Mouse (Mus musculus) thymus, postnatal 0 days (tissue): ENCODE measurements around the gene Usp3. TPM values are rescaled to one million over a fixed set of nuclear protein-coding genes. Genes with fewer than 3 reads are reported as not detected.

ENCODE experiments used
- DNase-seq: peaks from one replicate; pipeline ENCODE4 v3.0.0-alpha.2; 2015; ENCODE audit warnings: low spot score
- polyA plus RNA-seq: library from polyadenylated mRNA; unstranded; fragments of >200 nt; fragmentation: Nextera tagmentation; extraction: Ambion mirVana; gene quantifications from 2 replicates; pipeline ENCODE4 v1.2.1, GENCODE M21; 2015

The Usp3 gene
- polyA plus RNA-seq, result 154 and 168 TPM in 2 replicates

DNA sequence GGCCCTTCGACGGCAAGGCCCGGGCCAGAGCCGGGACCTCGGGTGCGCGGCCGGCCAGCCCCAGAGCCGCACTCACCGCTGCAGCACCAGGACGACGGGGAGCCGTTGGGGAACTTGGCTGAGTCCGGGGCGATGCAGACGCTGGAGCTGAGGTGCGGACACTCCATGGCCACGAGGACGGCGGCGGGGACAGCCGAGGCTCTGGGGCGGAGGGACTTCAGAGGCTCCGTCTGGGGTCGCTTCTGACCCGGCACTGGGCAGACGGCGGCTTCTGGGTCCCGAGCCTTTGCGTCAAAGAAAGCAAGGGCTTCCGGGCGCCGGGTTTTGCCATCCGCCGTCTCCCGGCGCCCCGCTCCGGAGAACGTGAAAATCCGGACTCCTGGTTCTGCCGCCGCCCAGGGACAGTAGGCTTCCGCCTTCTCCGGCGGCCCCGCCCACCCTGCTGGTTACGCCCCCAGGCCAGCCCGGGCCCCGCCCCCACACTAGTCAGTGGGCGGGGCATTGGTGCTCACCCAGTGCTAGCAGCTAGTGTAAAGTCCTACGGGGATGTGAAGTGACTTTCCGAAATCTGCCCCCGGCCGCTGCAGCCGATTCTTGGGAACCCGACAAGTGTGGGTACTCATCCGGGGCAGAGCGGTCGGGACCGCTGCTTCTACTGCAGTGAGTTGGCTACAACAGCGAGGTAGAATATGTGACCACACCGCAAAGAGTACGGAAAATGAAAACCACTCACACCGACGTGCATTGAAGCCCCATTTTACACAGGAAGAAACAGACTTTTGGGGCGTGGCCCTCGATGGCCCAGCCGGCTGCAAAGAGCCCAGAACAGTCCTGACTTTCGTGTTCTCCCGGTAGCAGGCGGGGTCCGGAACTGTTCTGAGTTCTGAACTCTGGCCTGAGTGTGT, at the start of gene Usp3:
Usp3 (minus strand) TSS at position 435 of the 905 bp plus-strand sequence.
- peak; percentile 98 for DNase-seq

DNA sequence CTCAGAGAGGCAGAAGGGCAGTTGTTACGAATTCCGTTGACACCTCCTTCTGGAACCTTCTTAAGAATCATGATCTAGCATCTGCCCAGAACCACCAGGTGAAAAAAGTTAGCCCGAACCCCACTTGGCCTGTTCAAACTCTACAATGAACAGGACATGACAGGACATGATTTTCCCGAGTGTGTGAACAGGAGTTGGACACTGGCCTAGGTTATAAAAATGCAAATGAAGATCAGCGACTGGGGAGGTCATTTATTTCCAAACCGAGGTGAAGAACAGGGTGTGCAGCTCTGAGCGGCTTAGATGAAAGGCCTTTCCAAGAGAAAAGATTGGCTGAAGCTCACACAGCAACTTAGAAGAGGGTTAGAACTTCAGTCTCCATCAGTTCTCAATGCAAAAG, 47.5 kb upstream of the Usp3 start:
- DNase-seq, result no peak

DNA sequence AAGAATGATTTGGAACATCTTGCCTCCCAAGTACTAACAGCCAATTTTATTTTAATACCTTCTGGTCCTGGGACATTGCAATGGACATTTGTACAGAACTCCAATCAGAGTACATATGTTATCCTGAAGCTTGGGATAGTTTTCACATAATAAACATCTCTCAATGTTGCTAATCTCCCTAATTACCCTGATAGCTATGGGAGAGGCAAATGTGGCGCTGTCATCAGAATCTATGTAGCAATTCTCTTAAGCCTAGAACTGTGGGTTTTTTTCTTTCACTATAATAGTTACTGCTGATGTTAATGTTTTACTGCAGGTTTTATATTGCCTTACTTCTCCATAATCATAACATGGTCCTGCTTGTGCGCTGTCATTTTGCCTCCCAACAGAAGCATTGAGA, 46.7 kb upstream of the Usp3 start:
- no peak for DNase-seq

GRCm38 (mm10) chr9:66632441-66632840, 39.5 kb upstream of the Usp3 start:
- peak; percentile 80 for DNase-seq

GRCm38 (mm10) chr9:66630931-66631330, 38.0 kb upstream of the Usp3 start:
- no peak for DNase-seq

DNA sequence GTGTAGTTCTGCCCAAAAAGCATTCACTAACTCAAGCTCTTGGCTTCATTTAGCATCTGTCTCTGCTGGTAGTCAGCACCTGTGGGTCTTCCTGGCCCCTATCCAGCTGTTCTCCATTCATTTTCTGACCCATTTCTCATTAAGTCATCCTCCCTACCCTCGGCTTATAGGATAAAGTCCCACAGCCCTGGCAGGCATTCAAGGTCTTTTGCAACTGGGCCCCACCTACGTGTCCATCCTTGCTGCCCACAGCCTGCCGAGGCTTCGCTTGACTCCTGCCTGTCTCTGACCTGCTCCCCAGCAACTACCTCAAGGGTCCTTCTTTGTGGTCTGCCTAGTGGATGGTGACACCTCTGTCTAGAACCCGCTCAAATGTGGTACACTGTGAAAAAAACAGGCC, 33.7 kb upstream of the Usp3 start:
- no peak for DNase-seq

DNA sequence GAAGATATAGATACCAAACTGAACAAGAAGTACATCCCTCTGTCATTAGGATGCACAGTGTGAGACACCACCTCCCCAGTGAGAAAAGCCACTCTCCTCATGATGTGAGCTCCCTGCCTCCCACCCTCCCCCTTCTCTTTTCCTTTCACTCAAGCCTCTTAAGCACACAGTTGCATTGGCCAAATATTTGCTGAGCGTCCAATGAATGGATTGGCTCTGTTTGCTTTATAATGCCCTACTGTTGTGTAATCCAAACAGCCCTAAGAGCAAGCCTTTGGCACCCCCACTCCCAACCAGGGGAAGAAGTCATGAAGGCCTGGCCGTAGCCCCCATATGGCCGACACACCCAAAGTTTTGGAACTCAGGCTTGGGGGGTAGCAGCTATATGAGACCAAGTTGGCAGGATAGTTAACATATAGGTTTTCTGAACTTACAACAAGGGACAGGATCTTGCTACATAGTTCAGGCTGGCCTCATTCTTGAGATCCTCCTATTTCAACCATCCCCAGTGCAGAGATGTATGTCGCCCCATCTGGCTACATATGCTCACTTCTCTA, 33.1 kb upstream of the Usp3 start:
- DNase-seq, result no peak

GRCm38 (mm10) chr9:66624873-66625272, 31.9 kb upstream of the Usp3 start:
- DNase-seq, result no peak

DNA sequence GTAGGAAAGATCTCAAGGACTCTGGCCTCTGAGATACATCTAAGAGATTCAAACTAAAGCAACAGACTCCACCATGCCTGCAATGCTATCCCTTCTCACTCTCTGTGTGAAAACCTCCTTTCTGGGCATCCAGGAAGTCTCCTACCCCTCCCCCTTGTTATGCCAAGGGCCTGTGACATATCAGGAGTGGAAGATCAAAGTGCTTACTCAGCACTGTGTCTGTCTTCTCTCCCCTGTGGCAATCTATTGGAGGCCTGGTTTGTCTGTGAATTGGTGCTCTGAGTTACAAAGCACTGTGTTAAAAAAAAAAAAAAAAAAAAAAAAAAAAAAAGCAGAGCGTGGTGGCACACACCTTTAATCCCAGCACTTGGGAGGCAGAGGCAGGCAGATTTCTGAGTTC, 30.7 kb upstream of the Usp3 start:
- no peak for DNase-seq

DNA sequence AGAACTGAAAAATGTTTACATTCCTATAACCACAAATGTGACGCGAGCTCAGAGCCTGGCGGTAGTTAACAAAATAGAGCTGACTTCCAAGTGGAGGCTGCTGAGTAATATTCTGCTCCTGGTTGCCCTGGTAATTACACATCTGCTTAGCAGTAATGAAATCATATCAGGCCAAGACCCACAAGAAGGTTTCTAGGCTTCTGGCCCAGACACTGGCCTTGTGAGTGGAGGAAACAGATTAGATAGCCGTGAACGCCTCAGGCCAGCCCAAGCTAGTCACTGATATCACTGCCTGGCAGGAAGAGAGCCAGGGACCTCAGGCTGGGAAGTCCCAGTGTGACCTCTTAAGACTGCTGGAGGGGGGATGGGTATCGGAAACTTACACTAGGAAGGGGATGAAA, 27.6 kb upstream of the Usp3 start:
- DNase-seq, result no peak

DNA sequence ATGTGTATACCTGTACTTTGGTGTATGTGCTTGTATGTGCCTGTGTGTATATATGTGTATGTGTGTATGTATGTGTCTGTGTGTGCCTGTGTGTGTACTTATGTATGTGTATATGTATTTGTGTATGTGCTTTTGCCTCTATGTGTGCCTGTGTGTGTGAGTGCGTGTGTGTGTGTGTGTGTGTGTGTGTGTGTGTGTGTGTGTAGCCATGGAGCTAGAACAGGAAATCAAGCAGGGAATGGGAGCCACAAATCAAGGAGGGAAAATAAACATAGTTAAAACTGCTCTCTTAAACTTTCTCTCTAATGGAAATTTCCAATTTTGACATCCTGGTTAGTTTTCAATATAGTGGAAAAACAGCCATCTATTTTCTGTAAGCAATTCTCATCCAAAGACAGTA, 27.1 kb upstream of the Usp3 start:
- DNase-seq, result no peak

DNA sequence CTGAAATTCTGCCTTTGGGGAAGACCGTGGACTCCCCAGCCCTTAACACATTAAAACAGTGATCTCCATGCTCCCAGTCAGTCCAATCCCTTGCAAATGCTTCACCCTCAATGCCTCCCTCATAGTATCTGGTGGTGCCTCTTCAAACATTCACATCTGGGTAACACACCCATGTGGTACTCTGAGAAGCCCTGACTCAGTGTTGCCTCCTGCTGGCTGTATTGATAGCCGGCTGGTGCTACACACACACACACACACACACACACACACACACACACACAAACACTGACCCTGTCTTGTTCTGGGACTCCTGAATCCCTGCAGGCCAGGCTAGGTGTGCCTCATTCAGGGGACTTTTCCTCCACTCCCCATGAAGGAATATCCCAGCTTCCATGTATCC, 24.9 kb upstream of the Usp3 start:
- DNase-seq, result no peak

DNA sequence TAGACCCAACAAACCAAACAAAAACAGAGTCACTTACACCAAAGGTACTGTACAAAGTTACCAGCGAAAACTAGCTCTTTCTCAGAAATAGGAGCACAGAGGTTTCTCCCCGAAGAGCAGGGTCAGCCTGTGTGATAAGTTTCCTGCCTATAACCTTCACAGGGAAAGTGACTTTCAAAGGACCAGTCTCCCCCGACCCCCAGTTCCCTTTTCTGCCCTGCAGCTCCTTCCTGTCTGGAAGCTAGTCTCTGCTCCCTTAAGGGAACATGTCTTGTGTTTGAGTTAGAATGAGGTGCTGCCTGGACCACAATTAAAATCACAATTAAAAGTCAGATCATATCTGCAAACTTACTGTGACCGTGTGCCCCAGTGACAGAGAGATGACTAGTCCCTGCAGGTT, 23.9 kb upstream of the Usp3 start:
- DNase-seq, result no peak

DNA sequence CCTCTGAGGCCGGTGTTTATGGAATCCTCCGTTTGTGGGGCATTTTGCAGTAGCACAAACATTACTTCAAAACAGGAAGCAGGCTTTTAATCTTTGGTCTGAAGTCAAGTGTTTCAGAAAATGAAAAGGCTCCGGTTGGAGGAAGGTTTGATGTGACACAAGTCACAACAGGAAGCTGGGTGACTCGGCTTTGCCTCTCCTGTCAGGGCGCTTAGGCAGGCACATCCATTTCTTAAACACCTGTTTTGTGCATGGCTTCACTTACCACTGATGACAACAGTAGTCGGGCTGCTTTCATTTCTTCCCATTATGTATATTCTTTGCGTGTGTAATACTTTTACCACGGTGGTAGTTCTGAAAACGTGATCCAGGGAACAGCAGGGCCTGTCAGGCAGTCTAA, 22.2 kb upstream of the Usp3 start:
- peak; percentile 90 for DNase-seq

DNA sequence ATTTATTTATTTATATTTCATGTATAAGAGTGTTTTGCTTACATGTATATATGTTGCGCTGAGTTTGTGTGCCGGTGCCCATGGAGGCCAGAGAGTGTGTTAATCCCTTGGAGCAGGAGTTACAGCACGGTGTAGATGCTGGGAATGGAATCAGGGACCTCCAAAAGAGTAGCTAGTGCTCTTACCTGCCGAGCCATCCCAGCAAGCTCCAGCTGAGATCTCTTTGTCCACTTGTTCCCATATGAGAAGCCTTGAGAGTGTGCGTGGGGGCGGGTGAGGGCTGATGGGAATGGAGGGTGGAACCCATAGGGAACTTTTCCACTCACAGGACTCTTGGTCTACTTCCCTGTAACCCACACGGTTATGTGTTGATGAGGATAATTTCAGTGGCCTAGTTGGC, 21.6 kb upstream of the Usp3 start:
- DNase-seq, result no peak

- no peak for DNase-seq
These were observed 20.7 kb upstream of the Usp3 start for GRCm38 (mm10) chr9:66613667-66614066.

DNA sequence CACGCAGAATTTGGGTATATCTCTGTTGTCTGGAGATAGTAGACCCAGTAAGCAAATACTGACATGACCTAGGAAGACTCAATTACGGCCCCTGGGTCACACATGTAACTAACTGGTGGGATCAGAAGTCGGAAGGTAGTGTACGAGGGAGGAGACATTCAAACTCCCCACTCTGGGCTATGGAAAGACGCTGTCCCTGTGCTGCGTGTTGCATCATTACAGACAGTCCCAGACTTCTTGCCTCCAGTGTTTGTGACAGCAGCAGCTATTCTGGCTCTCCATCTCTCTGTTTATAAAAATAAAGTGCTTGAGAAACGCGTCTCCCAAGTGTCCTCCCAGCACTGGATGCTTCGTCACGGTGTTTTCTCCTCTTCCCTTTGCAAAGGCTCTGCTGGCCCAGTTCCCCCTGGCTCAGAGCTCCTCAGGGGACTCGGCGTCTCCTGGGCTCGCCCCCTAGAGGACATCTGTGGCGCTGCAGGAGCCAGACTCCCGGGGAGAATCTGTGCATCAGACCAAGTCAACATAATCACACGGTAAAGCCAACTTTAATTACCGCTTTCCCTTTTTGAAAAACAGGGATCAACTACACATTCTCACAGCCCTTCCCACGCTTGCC, 18.6 kb upstream of the Usp3 start:
- DNase-seq, result peak; percentile 88

DNA sequence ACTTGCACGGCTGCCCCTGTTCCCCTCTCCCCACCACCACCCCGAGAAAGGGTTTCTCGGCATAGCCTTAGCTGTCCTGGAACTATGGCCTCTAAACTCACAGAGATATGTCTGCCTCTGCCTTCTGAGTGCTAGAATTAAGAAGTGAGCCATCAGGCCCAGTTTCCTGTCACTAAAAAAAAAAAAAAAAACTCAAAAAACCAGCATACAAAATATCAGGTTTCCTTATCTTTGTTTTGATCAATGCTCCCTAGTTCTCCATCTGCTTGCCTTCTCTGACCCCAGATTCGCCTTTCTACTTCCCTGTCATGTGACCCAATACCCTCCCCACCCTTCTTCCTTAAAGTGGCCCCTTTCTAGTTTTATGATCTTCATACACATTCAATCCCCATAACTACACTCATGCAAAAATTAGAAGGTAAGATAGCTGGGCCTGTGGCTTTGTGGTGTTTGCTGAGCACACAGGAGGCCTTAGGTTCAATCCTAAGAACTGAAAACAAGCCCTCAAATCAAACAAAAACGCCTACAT, 15.9 kb upstream of the Usp3 start:
- no peak for DNase-seq

DNA sequence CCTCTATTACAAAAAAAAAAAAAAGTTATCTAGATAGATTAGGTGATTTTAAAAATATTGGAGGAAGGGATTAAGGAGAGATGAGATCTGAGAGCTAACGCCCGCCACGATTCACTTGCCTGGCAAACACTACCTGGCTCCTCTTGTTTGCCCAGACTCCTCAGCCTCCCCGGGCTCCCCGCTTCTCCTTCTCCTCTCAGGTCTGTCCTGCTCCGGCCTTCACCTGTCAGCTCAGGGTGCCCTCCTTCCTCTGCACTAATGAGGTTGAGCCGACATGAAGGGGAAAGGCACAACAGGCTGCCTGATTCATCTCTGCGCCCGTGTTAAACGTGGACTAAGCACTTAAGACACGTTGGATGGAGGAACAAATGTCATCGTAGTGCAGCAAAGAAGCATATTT, 13.9 kb upstream of the Usp3 start:
- DNase-seq, result no peak

- DNase-seq, result no peak
These were observed 13.2 kb upstream of the Usp3 start for GRCm38 (mm10) chr9:66605876-66606750.
